Mouse (Mus musculus) T-cell, adult 2 months (primary cell): ENCODE results near the gene Ndrg3.
"Not testable (repeated sequence)": the region's sequence is repeated elsewhere in the genome, so short reads cannot be mapped to it uniquely, and the experiment has no call there.

Source experiments
- DNase-seq: peaks from one replicate; pipeline ENCODE4 v3.0.0; 2022; ENCODE audit warnings: low spot score

The Ndrg3 gene

GRCm38 (mm10) chr2:156998263-156998662, 6.4 kb upstream of the Ndrg3 start:
- no peak for DNase-seq

- DNase-seq = peak; percentile 55
These were observed 4.7 kb upstream of the Ndrg3 start for GRCm38 (mm10) chr2:156996576-156996975.

DNA sequence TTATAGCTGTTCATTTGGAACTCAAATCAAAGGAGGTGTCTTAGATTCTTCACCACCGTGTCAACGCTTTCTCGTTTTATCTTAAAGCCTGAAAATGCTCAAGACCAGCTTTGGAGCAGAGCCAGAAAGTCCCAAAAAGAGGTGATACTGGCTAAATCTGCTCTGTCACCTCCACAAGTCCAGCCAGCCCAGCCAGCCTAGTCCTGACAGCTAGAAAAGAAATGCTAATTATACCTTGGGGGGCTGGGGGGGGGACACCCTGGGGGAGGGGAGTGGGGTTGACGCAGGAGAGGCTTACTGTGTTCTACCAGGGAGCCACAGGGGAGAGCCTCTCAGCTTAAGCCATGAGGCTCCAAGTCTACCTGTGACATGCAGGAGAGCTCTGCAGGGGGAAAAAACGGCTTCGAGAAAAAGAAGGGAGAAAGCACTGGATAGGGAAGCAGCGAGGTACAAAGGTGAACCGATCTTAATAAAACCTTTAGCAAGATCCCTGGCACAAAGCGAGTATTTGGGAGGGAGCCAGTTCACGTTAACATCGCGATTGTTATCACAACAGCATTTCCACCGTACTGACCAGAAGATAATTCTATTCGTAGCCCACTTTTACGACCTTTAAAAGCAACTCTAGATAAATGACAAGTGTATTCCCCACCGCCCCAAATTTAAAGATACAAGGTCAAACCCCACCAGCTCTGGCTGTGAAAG, 977 bp downstream of the Ndrg3 start:
- peak; percentile 29 for DNase-seq

DNA sequence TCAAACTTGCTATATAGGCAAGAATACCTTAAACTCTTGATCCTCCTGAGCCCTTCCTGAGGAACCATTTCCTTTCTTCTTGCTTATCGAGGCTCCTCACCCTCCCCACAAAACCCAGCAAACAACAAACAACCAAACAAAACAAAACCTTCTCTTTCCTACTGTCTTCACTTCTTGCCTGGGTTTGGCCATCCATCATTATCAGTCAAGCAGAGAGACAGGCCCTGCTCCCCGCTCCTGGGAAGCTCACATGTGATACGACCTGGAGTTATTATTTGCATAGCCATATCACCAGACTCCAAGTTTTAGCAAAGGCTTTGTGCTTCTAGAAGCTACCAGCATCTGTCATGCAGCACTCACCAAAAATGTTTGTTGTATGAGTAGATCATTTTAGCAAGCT, 4.5 kb downstream of the Ndrg3 start:
- DNase-seq = no peak

DNA sequence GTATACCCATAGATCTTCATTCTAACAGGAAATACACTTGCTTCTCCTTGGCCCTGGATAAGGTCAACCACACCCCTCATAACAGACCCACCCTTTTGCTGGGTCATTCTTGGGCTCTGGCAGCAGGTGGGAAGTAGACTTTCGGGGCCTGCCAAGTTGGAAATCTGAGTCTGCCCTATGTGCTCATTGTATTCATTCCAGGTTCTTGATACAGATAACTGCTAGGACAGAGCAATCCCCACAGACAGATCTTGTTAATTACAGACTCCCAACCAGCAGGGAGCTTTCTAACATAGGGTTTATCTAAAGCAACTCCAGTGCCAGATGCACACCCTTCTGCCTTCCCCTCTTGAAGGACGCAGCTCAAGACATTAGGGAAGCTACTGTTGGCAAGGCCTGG, 9.0 kb downstream of the Ndrg3 start:
- no peak for DNase-seq

DNA sequence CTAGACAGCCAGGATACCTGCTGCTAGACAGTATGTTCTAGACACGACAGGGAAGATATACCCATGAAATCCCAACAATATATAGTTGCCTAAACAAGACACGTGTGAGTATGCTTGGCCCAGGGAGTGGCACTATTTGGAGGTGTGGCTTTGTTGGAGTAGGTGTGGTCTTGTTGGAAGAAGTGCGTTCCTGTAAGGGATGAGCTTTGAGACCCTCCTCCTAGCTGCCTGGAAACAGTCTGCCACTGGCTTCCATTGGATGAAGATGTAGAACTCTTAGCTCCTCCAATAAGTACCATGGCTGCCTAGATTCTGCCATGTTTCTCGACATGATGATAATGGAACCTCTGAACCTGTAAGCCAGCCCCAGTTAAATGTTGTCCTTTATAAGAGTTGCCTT, 10.6 kb downstream of the Ndrg3 start:
- no peak for DNase-seq

DNA sequence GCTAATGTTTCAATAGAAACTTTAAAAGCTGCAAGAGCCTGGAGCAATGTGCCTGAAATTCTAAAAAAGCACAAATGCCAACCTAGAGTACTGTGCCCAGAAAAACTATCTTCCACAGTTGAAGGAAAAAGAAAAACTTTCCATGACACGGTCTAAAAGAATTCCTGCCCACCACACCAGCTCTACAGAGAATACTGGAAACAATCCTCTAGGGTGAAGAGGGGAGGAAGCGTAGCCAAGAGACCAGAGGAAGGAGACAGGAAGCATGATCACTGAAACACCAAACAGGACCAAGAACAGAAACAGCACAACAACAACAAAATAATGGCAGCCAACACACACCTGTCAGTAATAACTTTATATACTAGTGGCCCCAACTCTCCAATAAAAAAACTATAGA, 11.8 kb downstream of the Ndrg3 start:
- no peak for DNase-seq

- DNase-seq = no peak
These were observed 15.1 kb downstream of the Ndrg3 start for GRCm38 (mm10) chr2:156976711-156977110.

GRCm38 (mm10) chr2:156974967-156975366, 16.9 kb downstream of the Ndrg3 start:
- peak; percentile 21 for DNase-seq

GRCm38 (mm10) chr2:156973316-156974100, 18.3 kb downstream of the Ndrg3 start:
- no peak for DNase-seq

GRCm38 (mm10) chr2:156970253-156970652, 21.6 kb downstream of the Ndrg3 start:
- DNase-seq = peak; percentile 53

DNA sequence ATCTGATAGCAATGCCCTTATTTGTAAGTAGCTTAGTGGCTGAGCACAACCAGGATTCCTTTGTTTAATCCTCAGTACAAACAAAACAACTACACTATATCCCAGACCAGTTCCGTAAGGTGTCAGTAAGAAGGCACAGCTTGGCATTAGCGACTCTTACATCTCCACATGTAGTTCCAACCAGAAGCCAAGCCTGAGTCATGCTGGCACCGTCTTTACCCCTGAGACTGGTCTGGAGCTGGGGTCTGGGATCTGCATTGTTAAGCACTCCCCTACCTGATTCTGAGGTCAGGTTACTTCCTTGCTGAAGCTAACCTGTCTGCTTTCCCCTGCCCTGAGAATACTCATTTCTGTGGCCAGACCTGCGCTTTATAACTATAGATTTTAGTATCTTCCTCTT, 23.4 kb downstream of the Ndrg3 start:
- DNase-seq = no peak

GRCm38 (mm10) chr2:156967388-156967787, 24.5 kb downstream of the Ndrg3 start:
- DNase-seq = peak; percentile 7

DNA sequence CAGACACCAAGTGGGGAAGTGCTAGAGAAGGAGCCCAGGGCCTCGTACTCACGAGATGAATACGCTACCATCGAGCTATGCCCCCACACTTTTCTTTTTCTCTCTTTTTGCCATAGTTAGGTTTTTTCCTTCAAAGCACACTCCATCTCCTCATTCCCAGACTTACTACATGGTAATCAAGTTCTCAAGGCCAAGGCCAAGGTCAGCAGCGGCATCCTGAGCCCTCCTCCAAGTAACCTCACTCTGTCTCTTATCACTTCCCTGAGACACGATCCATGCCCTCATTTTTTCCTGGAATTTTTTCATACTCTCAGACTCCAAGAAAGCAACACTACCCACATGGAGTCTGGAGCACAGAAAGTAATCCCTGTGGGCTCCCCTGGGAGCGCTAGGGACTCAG, 28.0 kb downstream of the Ndrg3 start:
- DNase-seq = no peak

DNA sequence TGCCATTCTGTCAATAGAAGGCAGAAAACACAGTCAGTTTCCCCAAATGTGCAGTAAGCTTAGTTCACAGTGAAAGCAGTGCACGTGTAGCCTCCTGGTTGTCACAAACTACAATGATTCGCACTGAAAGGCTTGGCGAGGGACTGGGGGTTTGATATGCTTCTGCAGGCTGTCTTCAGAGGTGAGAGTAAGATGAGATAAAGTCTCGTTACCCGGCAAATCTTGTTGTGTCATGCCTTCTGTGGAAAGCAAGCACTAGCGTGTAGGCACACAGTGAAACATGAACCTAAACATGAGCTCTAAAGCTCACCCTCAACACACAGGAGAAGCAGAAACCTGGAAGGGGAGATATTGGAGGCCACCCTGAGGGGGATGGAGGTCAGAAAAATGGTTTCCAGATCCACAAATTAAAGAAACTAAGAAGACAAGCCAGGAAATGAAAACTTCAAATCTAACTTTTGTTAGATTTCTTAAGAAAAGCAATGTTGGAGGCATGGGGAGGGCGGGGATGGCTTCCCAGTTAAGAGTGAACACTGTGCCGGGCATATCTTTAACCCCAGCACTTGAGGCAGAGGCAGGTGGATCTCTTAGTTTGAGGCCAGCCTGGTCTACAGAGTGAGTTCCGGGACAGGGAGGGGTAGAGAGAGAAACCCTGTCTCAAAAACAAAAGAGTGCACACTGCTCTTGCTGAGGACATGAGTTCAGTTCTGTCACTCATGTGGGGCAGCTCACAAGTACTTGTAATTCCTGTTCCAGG, 33.2 kb downstream of the Ndrg3 start:
- no peak for DNase-seq

- no peak for DNase-seq
These were observed 34.8 kb downstream of the Ndrg3 start for GRCm38 (mm10) chr2:156957035-156957434.

GRCm38 (mm10) chr2:156956306-156956705, 35.5 kb downstream of the Ndrg3 start:
- no peak for DNase-seq

DNA sequence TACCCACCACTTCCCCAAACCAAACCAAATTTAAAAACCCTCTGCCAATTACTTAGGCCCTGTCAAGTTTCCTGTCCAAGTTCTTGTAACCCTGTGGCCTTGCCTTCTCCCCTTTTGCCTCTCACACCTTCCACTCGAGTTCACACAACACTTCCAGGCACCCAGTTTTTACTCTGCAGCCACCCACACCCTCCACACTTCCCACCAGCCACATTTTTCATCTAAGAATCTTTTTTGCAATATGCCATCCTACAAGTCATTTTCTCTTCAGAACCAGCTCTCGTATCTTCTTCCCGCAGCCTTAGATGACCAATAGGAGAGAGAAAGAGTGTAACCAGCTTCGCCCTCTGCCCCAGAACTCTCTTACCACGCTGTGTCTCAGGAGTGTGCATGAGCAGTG, 37.4 kb downstream of the Ndrg3 start:
- DNase-seq = no peak

DNA sequence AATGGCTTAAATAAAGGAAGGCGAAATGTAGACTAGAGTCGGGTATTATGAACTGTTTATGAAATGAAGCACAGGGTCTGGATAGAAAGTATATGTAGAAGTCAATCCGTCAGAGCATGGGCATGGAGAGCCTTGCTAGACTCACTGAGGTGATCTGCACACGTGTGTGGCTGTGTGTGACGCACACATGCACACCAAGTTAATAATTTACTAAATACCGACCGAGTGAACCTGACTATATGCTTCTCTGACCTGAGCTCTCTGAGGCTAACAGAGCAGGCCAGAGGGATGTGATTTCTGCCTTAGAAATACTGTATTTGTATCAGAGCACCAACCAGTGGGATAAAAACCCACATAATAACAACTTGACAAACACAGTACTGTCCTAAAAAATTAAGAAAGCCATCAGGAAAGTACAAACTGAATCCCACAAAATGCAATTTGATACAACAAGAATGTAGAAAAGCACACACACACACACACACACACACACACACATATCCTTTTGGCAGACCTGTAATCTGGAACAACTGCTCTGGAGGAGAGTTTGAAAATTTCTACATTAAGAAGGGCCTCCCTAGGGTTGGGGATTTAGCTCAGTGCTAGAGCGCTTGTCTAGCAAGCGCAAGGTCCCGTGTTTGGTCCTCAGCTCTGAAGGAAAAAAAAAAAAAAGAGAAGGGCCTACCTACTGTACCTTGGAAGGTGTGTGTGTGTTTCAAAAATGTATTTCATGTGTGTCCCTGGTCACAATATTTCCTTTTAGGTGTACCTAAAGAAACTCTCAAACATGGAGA, 40.4 kb downstream of the Ndrg3 start:
- DNase-seq = no peak

DNA sequence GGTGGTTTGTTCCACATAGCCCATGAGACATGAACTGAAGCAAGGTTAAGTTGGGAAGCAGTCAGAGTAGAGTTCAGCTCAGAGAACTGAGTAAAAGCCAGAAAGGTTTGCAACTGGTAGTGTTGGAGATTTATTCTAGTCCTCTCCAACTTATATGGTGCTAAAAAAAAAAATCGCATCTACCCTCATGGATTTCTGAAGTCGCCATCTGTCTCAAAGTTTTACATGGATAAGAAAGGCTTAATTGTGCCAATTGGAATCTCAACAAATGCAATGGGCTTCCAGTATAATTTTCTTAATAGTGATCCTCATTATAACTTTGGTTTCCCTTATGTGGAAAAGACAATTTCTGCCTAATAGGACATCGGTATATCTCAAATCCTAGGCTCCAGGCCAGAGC, 41.0 kb downstream of the Ndrg3 start:
- DNase-seq = no peak

DNA sequence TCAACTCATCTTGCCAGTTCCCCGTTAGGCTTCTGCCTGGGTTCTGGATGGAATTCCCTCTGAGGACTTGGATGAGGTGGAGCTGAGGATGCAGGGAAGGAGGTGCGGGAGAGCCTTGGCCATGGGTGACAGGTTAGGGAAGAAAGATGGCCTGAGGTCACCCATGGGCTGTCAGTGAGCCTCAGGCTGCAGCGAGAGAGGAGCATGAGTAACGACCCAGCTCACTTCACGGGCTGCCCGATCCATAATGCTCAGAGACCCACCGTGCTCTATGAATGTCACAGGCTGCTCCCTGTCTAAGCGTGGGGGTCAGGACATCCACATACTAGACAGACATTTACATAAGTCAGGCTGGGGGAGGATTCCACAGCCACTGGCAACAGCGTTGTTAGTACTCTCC, 50.3 kb downstream of the Ndrg3 start:
- not testable (repeated sequence) for DNase-seq

GRCm38 (mm10) chr2:156939926-156940325, 51.9 kb downstream of the Ndrg3 start:
- DNase-seq = not testable (repeated sequence)
